Mouse (Mus musculus): ENCODE data around the gene Prkcsh.

GRCm38 (mm10) chr9:22047329-22047728, 44.7 kb downstream of the Prkcsh start:
- no peak for TF ChIP-seq HCFC1 (IDR thresholded peaks at IDR 0.05; ENCODE audit: borderline replicate concordance, insufficient read depth, low read length)
- TF ChIP-seq MAFK (IDR thresholded peaks at IDR 0.05; ENCODE audit: insufficient read depth, low read depth, low read length): no peak
